Mouse (Mus musculus) E14TG2a.4 (cell line): ENCODE measurements around the gene Brpf3.
A peak's percentile ranks its signal among the peaks of the same experiment; 100 is the strongest.

ENCODE experiments used
- H3K27me3 ChIP-seq: 2 replicates; pipeline ENCODE4 v1.6.1; 2014; ENCODE audit warnings: low read length, control low read depth; ENCODE audit not compliant: insufficient read depth
- H3K36me3 ChIP-seq: 2 replicates; pipeline ENCODE4 v1.6.1; 2014; ENCODE audit warnings: low read length, control low read depth; ENCODE audit not compliant: insufficient read depth
- H3K4me1 ChIP-seq: replicated peaks from 2 replicates; pipeline ENCODE4 v1.6.1; 2014; ENCODE audit warnings: low read depth, low read length, control low read depth
- H3K4me3 ChIP-seq: replicated peaks from 2 replicates; pipeline ENCODE4 v1.5.1; 2014; ENCODE audit warnings: mild to moderate bottlenecking, low read length
- H3K9me3 ChIP-seq: 2 replicates; pipeline ENCODE4 v1.6.1; 2014; ENCODE audit warnings: low read length, control low read depth
- CTCF ChIP-seq: conservative IDR thresholded peaks from 2 replicates; pipeline ENCODE4 v1.5.1; 2014; ENCODE audit warnings: low read length
- NANOG ChIP-seq: IDR thresholded peaks from 2 replicates; pipeline ENCODE4 v1.6.1; 2014; ENCODE audit warnings: borderline replicate concordance, low read length, mixed read lengths
- POU5F1 ChIP-seq: IDR thresholded peaks from 2 replicates; pipeline ENCODE4 v1.6.1; 2014; ENCODE audit warnings: low read length, borderline replicate concordance

The Brpf3 gene

DNA sequence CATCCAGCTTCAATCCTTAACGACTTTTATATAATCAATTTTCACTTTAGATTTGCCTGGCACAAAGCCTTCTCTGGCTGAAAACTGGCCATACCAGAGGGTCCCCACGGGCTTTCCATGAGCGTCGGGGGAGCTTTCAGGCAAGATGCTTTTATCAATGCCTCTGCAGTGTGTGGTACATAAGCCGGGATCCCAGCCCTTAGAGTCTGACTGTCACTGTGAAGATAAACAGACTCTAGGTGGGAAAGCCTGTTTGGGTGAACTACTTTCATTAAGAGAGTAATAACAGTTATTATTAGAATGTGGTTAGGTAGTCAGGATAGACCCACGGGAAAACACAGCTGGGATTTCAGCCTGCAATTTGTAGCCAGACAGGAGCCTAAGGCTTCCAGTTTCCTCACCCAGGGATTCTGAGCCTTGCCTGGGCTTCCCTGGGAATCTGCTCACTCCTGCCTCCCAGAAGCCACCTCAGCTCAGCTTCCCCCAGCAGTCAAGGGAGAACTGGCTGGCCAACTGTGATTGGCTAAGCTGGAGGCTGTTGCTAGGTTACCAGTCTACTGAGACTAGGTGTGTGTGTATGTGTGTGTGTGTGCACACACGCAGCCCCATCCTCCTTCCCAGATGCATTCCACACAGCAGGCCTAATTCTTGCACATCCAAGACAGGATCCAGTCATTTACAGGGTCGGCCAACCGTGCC is 68.7 kb downstream of the Brpf3 start:
- Histone ChIP-seq H3K36me3 (no peaks in the 10 kb centered on the region), H3K27me3 (peaks cover 6% of the 10 kb centered on the region; the same call in 1 of the 2 replicates), H3K9me3 (no peaks in the 10 kb centered on the region), H3K4me1 (peaks cover 19% of the 10 kb centered on the region), H3K4me3 (no peak overlapping the region)
- TF ChIP-seq NANOG (no peak), CTCF (no peak), POU5F1 (no peak)

DNA sequence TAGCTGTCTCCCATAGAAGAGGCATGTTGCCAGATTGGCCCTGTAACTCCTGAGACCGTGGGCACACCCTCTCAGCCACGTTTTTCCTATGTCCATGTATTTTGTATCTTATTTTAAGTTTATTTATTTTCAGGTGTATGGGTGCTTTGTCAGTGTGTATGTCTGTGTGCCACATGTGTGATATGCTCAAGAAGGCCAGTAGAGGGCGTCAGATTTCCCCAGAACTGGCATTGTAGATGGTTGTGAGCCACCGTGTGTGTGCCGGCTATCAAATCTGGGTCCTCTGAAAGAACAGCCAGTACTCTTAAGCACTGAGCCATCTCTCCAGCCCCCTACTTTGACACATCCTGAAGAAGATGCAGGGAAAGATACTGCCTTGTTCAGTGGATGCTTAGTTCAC is 69.5 kb downstream of the Brpf3 start:
- H3K9me3 ChIP-seq: no peaks in the 10 kb centered on the region
- no peaks in the 10 kb centered on the region for H3K36me3 ChIP-seq
- no peak overlapping the region for H3K4me3 ChIP-seq
- no peak for TF ChIP-seq POU5F1
- TF ChIP-seq CTCF: peak; percentile 55
- TF ChIP-seq NANOG: no peak
- H3K4me1 ChIP-seq: peaks cover 18% of the 10 kb centered on the region
- H3K27me3 ChIP-seq: peaks cover 6% of the 10 kb centered on the region; the same call in 1 of the 2 replicates

DNA sequence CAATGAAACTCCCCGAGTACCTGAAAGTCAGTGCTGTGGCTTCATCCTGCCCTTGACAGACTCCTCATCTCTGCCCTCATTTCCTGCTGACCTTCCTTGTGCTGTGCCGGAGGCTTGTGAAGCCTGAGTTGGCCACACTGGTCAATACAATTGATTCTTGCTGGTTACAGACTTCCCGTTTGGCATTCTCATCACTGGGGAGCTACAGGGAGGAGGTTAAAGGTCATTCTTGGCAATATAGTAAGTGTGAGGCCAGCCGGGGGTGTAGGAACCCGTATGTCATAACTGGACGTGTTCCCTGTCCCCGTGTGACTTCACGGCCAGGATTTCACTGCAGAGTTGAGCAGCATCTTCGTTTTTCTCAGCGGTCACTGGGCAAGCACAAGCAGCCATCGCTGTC is 70.9 kb downstream of the Brpf3 start:
- Histone ChIP-seq H3K27me3 (peaks cover 12% of the 10 kb centered on the region), H3K9me3 (no peaks in the 10 kb centered on the region), H3K4me1 (peaks cover 22% of the 10 kb centered on the region), H3K4me3 (no peak overlapping the region), H3K36me3 (no peaks in the 10 kb centered on the region)
- TF ChIP-seq CTCF (no peak), POU5F1 (no peak), NANOG (no peak)

DNA sequence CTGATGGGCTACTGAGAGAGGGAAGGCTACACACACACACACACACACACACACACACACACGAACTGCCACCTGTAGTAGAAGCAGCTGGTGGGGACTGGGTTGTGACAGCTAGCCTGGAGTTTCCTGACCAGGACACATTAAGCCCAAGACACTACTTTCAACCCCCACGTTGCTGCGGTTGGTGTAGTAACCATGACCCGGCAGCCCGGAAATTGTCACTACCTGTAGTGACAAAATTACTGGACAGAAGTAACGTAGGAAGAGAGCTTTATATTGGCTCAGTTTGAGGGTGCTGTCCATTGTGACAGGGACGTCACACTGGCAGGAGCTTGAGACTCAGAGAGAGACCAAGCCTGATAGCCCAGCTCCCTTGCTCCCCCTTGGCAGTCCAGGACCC is 71.4 kb downstream of the Brpf3 start:
- Histone ChIP-seq H3K9me3 (no peaks in the 10 kb centered on the region), H3K4me3 (no peak overlapping the region), H3K27me3 (peaks cover 12% of the 10 kb centered on the region), H3K36me3 (no peaks in the 10 kb centered on the region), H3K4me1 (peaks cover 23% of the 10 kb centered on the region)
- TF ChIP-seq NANOG: no peak
- no peak for TF ChIP-seq CTCF
- no peak for TF ChIP-seq POU5F1

DNA sequence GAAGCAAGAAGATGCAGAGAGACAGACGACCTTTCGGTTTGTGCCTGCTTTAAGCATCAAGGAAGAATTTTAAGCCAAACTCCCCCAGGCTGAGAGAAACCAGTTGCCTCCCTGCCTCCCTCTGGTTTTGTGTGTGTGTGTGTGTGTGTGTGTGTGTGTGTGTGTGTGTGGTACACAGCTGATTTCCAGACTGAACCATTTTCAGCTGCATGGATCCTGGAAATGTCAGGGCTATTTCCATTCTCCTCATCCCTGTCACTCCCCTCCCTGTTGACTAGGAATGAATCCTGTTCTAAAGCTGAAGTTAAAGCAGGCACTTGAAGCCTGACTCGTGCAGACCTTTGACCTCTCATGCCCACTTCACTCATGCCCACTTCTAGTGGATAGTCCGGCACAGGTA is 73.3 kb downstream of the Brpf3 start:
- peaks cover 18% of the 10 kb centered on the region for H3K27me3 ChIP-seq
- H3K4me1 ChIP-seq: peaks cover 30% of the 10 kb centered on the region
- H3K4me3 ChIP-seq: no peak overlapping the region
- no peaks in the 10 kb centered on the region for H3K36me3 ChIP-seq
- no peak for TF ChIP-seq POU5F1
- no peak for TF ChIP-seq NANOG
- TF ChIP-seq CTCF: no peak
- H3K9me3 ChIP-seq: no peaks in the 10 kb centered on the region

DNA sequence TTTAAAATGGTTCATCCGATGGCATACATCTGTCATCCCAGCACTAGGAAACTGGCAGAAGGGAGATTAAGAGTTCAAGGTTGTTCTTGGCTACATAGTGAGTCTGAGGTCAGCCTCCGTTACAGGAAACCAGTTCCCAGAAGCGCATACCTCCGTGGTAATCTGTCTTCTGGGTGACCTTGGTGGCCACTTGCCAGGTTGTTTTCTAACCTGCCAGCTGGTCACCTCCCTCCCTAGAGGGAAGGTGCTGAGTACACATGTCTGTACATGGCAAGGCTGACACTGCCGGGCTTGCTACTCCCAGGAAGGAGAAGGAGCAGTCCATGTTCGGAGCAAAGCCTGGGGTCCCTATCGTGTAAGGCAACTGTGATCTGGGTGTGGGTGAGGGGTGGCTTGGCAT is 73.9 kb downstream of the Brpf3 start:
- TF ChIP-seq CTCF (no peak), POU5F1 (no peak), NANOG (no peak)
- no peaks in the 10 kb centered on the region for H3K9me3 ChIP-seq
- H3K4me3 ChIP-seq: no peak overlapping the region
- H3K36me3 ChIP-seq: no peaks in the 10 kb centered on the region
- H3K27me3 ChIP-seq: peaks cover 18% of the 10 kb centered on the region
- H3K4me1 ChIP-seq: peaks cover 31% of the 10 kb centered on the region

DNA sequence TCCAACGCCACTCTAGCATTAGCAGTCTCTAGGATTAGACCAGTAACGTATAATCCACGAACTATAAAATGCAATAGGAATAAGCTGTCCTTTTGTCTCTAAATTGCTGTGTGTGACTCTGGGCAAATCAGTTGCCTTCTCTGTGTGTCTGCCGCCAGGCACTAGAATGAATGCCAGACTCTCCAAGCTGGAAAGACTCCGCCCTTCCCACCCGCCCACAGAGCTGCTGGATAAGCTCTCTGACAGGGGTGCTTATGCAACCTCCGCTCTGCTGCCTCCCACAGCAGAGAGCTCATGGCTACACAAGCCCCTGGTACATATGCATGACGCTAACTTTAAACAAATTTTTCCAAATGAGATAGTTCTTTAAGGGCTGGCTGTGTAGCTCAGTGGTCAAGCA is 74.4 kb downstream of the Brpf3 start:
- Histone ChIP-seq H3K27me3 (peaks cover 18% of the 10 kb centered on the region), H3K4me3 (no peak overlapping the region), H3K4me1 (peaks cover 35% of the 10 kb centered on the region), H3K36me3 (no peaks in the 10 kb centered on the region), H3K9me3 (no peaks in the 10 kb centered on the region)
- no peak for TF ChIP-seq NANOG
- TF ChIP-seq POU5F1: no peak
- no peak for TF ChIP-seq CTCF

DNA sequence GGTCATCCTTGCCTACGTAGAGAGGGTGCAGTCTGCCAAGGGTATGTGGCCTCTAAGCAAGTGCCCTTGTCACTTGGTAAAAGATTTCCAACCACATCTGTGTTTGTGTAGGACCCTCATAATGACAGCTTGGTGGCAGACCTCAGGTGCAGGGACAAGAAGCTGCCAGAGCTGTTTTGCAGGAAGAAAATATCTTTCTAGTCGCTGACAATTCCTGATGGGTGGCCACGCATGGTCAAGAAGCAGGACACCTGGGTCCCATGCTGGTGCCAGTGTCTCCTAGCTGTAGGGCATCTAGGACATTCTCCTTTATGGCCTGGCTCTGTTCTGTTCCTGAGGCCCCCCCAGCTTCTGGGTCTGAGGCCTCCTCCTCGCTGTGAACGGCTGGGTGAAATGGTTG is 75.4 kb downstream of the Brpf3 start:
- Histone ChIP-seq H3K9me3 (no peaks in the 10 kb centered on the region), H3K4me1 (peaks cover 46% of the 10 kb centered on the region), H3K36me3 (no peaks in the 10 kb centered on the region), H3K27me3 (peaks cover 24% of the 10 kb centered on the region), H3K4me3 (peak overlapping the region; percentile 68)
- no peak for TF ChIP-seq POU5F1
- no peak for TF ChIP-seq CTCF
- TF ChIP-seq NANOG: no peak

DNA sequence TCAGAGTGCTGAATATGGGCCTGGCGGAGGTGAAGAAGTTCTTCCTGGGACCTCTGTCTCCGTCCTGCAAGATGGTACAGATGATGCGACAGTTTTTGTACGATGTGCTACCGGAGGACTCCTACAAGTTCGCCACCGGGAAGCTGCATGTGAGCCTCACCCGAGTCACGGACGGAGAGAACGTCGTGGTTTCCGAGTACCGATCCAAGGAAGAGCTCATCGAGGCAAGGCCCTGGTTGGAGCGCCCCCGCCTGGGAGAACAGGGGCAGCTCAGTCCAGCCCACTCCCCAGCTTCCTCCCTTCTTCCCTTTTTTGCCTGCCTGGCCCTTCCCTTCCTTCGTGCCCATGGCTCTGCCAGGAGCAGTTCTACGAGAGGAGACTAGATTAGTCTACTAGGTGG is 75.9 kb downstream of the Brpf3 start:
- TF ChIP-seq CTCF (peak; percentile 91), POU5F1 (no peak)
- Histone ChIP-seq H3K4me3 (peak overlapping the region; percentile 68), H3K4me1 (peaks cover 49% of the 10 kb centered on the region), H3K36me3 (no peaks in the 10 kb centered on the region), H3K27me3 (peaks cover 24% of the 10 kb centered on the region), H3K9me3 (no peaks in the 10 kb centered on the region)
